Mouse (Mus musculus) C2C12 (cell line): ENCODE data around the gene Olfr1053. TPM values are rescaled to one million over a fixed set of nuclear protein-coding genes. Genes with fewer than 3 reads are reported as not detected.
"Not testable (repeated sequence)": the region's sequence is repeated elsewhere in the genome, so short reads cannot be mapped to it uniquely, and the experiment has no call there.

Source experiments
- H3K27me3 ChIP-seq: one replicate; pipeline ENCODE4 v1.6.1; 2011; ENCODE audit not compliant: control insufficient read depth, insufficient read depth, insufficient read length
- H3K36me3 ChIP-seq: one replicate; pipeline ENCODE4 v1.6.1; 2011; ENCODE audit not compliant: control insufficient read depth, insufficient read depth
- H3K4me3 ChIP-seq: one replicate; pipeline ENCODE4 v1.5.1; 2011; ENCODE audit warnings: mild to moderate bottlenecking, control low read depth; ENCODE audit not compliant: poor library complexity, insufficient read depth, severe bottlenecking
- H3K79me2 ChIP-seq: one replicate; pipeline ENCODE4 v1.6.1; 2011; ENCODE audit not compliant: control insufficient read depth, insufficient read depth
- H3K79me3 ChIP-seq: one replicate; pipeline ENCODE4 v1.6.1; 2011; ENCODE audit warnings: low read depth, control low read depth
- H3ac ChIP-seq: one replicate; pipeline ENCODE3; 2011; ENCODE audit warnings: low read depth; ENCODE audit not compliant: control insufficient read depth, insufficient read length
- CEBPB ChIP-seq: IDR thresholded peaks from one replicate; pipeline ENCODE4 v1.6.1; 2011; ENCODE audit warnings: low read depth, mild to moderate bottlenecking, control low read depth, moderate library complexity
- CTCF ChIP-seq: IDR thresholded peaks from one replicate; pipeline ENCODE4 v1.5.1; 2011; ENCODE audit not compliant: control insufficient read depth, insufficient read depth, insufficient read length
- FOSL1 ChIP-seq: IDR thresholded peaks from one replicate; pipeline ENCODE4 v1.8.0; 2011; ENCODE audit warnings: mild to moderate bottlenecking, low read length; ENCODE audit not compliant: poor library complexity, insufficient read depth, severe bottlenecking
- MAX ChIP-seq: IDR thresholded peaks from one replicate; pipeline ENCODE4 v1.6.1; 2011; ENCODE audit warnings: mild to moderate bottlenecking, control low read depth
- MYOD1 ChIP-seq: IDR thresholded peaks from one replicate; pipeline ENCODE4 v1.6.1; 2011; ENCODE audit warnings: low read depth; ENCODE audit not compliant: control insufficient read depth, insufficient read length
- MYOG ChIP-seq: IDR thresholded peaks from one replicate; pipeline ENCODE4 v1.6.1; 2011; ENCODE audit not compliant: control insufficient read depth, insufficient read length; ENCODE audit errors: extremely low read depth
- USF1 ChIP-seq: IDR thresholded peaks from one replicate; pipeline ENCODE4 v1.6.1; 2011; ENCODE audit warnings: low read depth, mild to moderate bottlenecking, control low read depth, moderate library complexity
- long read RNA-seq, 2 experiments: library from polyadenylated mRNA; unstranded; transcript quantifications; one replicate each; pipeline ENCODE4 v2.0.0; 2019 to 2020
- polyA plus RNA-seq: library from polyadenylated mRNA; unstranded; fragments of >200 nt; fragmentation: generic; extraction: Trizol; gene quantifications from one replicate; pipeline ENCODE4 v1.2.1, GENCODE M21; 2012; ENCODE audit warnings: missing spikeins

Olfr1053 gene
- not detected for polyA plus RNA-seq
- long read RNA-seq, experiment 1, result 0 reads
- long read RNA-seq, experiment 2, result 0 reads

DNA sequence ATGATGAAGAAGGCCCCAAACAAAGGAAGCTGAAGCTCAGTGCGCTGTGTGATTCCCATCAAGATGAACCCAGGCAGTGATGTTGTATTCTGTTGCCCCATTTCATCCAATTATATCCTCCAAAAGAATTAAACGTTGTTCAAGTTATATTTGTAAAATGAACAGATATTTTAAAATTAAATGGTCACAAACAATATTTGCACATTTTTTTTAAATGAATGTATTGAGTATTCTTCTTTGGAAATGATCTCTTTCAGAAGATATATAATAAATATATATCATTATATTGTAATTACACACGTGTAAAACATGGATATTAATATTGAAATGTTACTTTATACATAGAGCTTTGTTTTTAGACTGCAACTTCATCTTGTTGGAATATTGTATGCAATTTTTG lies at the start of gene Olfr1053:
Gene Olfr1053, minus strand, starts transcription at position 101 of the 400 bp plus-strand sequence.
- H3ac ChIP-seq, result no peak within 1 kb of the TSS
- no peaks in the 10 kb centered on the region for H3K79me3 ChIP-seq
- no peaks in the 10 kb centered on the region for H3K36me3 ChIP-seq
- H3K79me2 ChIP-seq, result no peaks in the 10 kb centered on the region
- TF ChIP-seq CEBPB (no peak), MYOD1 (no peak), MAX (no peak), USF1 (no peak), MYOG (no peak), CTCF (no peak), FOSL1 (no peak)
- no peaks in the 10 kb centered on the region for H3K27me3 ChIP-seq
- no peak within 1 kb of the TSS for H3K4me3 ChIP-seq

DNA sequence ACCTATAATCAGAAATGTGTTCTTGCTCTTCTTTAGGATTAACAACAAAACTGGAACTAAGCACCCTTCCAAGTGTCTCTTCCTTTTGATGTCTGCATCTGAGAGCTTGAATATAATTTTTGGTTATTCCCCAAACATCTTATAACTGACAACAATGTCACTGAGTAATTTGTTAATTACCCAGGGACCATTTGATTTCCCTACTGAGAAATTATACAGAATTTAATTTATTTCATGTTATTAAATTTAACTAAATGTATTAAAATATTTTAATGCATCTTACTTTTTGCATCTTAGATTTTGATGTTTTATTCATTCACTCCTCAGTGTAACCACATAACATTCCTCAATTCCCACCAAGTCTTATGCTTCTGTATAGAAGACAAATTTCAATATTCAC lies 47.3 kb upstream of the Olfr1053 start, which contains the start of gene Olfr1056:
Gene Olfr1056, minus strand, starts transcription at position 101 of the 400 bp plus-strand sequence.
- H3K4me3 ChIP-seq, result no peak within 1 kb of the TSS
- no peaks in the 10 kb centered on the region for H3K79me3 ChIP-seq
- H3K27me3 ChIP-seq, result no peaks in the 10 kb centered on the region
- H3ac ChIP-seq, result no peak within 1 kb of the TSS
- no peaks in the 10 kb centered on the region for H3K79me2 ChIP-seq
- TF ChIP-seq MYOG (no peak), MYOD1 (no peak), MAX (no peak), CEBPB (no peak), CTCF (no peak), USF1 (no peak), FOSL1 (no peak)
- H3K36me3 ChIP-seq, result no peaks in the 10 kb centered on the region

DNA sequence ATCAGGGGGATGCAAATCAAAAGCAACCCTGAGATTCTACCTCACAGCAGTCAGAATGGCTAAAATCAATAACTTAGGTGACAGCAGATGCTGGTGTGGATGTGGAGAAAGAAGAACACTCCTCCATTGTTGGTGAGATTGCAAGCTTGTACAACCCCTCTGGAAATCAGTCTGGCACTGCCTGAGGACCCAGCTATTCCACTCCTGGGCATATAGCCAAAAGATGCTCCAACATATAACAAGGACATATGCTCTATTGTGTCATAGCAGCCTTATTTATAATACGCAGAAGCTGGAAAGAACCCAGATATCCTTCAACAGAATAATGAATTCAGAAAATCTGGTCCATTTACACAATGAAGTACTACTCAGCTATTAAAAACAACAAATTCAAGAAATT lies 36.7 kb upstream of the Olfr1053 start:
- H3K79me3 ChIP-seq, H3K79me2 ChIP-seq, H3K36me3 ChIP-seq, H3ac ChIP-seq, H3K4me3 ChIP-seq, H3K27me3 ChIP-seq: not testable (repeated sequence)

DNA sequence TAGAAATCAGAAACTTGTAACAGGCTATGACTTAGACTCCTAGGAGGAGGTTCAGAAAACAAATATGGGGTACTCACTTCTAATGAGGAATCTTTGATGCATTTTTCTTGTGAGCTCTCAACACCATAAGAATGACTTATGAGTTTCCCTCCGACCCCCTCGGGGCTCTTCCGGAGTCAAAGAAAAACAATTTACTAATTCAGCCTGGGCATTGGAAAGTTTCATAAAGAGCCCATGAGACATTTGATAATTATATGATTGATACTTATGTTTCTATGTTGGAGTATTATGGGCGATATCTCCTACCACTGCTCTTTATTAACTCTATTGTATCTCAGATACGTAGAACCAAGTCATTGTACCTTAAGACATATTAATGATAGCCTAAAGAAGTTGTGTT lies 35.1 kb upstream of the Olfr1053 start, which contains the start of gene Olfr1055:
Gene Olfr1055, minus strand, starts transcription at position 101 of the 400 bp plus-strand sequence.
- no peaks in the 10 kb centered on the region for H3K27me3 ChIP-seq
- no peaks in the 10 kb centered on the region for H3K79me2 ChIP-seq
- H3K79me3 ChIP-seq, result no peaks in the 10 kb centered on the region
- H3K4me3 ChIP-seq, result no peak within 1 kb of the TSS
- no peak for TF ChIP-seq MYOD1
- TF ChIP-seq CTCF, result no peak
- no peak for TF ChIP-seq MAX
- no peak for TF ChIP-seq CEBPB
- no peak for TF ChIP-seq MYOG
- no peak for TF ChIP-seq USF1
- no peak for TF ChIP-seq FOSL1
- no peaks in the 10 kb centered on the region for H3K36me3 ChIP-seq
- H3ac ChIP-seq, result no peak within 1 kb of the TSS

DNA sequence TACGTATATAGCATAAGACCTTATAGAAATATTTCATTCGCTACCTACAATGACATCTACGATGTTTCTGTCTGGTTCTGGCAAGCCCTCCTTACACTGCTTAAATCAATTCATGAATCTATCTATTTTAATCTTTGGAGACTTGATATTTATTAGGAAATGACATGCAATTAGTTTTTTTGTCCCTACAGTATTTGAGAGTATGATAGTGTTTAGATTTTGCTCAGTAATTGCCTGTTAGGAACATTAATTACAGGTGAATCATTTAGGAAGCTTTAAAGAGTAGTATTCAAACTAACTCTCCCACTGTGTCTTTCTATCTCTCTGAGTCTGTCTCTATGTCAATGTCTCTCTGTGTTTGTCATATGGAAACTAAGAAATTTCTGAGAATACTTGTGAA lies 20.2 kb upstream of the Olfr1053 start, which contains the start of gene Olfr1054:
Gene Olfr1054, minus strand, starts transcription at position 101 of the 400 bp plus-strand sequence.
- H3K4me3 ChIP-seq, result no peak within 1 kb of the TSS
- H3K27me3 ChIP-seq, result no peaks in the 10 kb centered on the region
- no peak within 1 kb of the TSS for H3ac ChIP-seq
- no peaks in the 10 kb centered on the region for H3K79me3 ChIP-seq
- no peaks in the 10 kb centered on the region for H3K79me2 ChIP-seq
- TF ChIP-seq MYOD1 (no peak), MAX (no peak), CEBPB (no peak), MYOG (no peak), USF1 (no peak)
- H3K36me3 ChIP-seq, result no peaks in the 10 kb centered on the region

DNA sequence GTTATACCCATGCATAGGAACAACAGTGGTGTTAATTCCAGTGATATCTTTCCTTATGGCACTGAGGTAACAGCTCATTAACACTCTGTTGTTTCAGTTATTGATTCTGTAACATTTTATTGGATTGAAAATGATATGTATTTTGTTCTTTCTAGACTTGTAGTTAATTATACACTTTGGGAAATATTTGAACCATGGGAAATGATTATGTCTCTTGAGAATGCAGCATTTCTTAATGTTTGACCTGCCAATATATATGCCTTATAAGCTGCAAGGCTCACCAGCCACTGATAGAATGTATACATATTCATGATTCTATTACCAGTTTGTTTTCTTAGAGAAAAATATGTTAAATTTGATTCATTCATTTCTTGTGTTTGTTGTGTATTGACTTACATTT lies 22.9 kb downstream of the Olfr1053 start, which contains the start of gene Olfr1052:
Gene Olfr1052, plus strand, starts transcription at position 301 of the 400 bp plus-strand sequence.
- Histone ChIP-seq H3K79me2 (no peaks in the 10 kb centered on the region), H3K4me3 (no peak within 1 kb of the TSS), H3K27me3 (no peaks in the 10 kb centered on the region), H3K36me3 (no peaks in the 10 kb centered on the region), H3ac (no peak within 1 kb of the TSS), H3K79me3 (no peaks in the 10 kb centered on the region)
- TF ChIP-seq CEBPB (no peak), MYOG (no peak), CTCF (no peak), MAX (no peak), FOSL1 (no peak), MYOD1 (no peak), USF1 (no peak)

DNA sequence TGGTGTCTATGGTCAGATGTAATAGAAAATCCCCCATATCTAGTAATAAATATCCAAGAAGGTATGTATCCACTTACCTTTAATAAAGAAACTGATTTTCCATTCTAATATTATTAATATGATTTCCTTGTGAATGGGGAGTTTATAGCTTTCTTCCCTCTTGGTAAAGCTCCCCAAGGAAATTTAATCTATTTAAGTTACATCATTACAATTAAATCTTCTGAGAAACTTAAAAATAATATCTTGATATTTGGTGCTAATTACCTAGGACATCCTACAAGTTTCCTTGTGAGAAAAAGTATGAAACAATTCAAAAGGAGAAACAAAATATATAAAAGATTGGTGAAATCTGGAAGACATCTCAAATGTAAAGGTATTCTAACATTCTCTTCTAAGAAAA lies 36.1 kb downstream of the Olfr1053 start, which contains the start of gene Olfr1051:
Gene Olfr1051, minus strand, starts transcription at position 101 of the 400 bp plus-strand sequence.
- H3K79me2 ChIP-seq, H3K36me3 ChIP-seq, H3K79me3 ChIP-seq, H3K4me3 ChIP-seq, H3K27me3 ChIP-seq, H3ac ChIP-seq: not testable (repeated sequence)
